22 mouse cellular contexts compared by ENCODE assay signal in genomic region chr2:27114169-27114568, GRCm38 (mm10). TPM values are rescaled to one million over a fixed set of nuclear protein-coding genes. Genes with fewer than 3 reads are reported as not detected.
A peak's percentile ranks its signal among the peaks of the same experiment; 100 is the strongest.
DNase-seq lines count a peak whose midpoint lies in the region; ATAC-seq and TF ChIP-seq lines count a peak whose summit lies in the region.
"Had no signal": no experiment of that assay in that cellular context is flagged by ENCODE, and none has a peak within 500 bp of the region (broad histone marks: within the 10 kb centered on the region; RNA-seq: fewer than 3 reads in every experiment).

No protein-coding gene starts in this region.

- 90% methylated on average over 10 of the region's 10 CpGs for WGBS in limb, embryonic 12.5 days
- 91% methylated on average over 10 of the region's 10 CpGs for WGBS in limb, embryonic 10.5 days
- WGBS in lung, embryonic 14.5 days: 81% methylated on average over 10 of the region's 10 CpGs
- WGBS in lung, postnatal 0 days: 79% methylated on average over 10 of the region's 10 CpGs
- 92% methylated on average over 10 of the region's 10 CpGs for WGBS in midbrain, embryonic 11.5 days
- 88% methylated on average over 10 of the region's 10 CpGs for WGBS in midbrain, embryonic 14.5 days

- H3K27ac ChIP-seq in limb, embryonic 12.5 days: 0 out of 2 replicates have a peak overlapping the region, but pooled peaks have one; percentile 31
- no peak overlapping the region for H3K27ac ChIP-seq in limb, embryonic 10.5 days
- no peak overlapping the region for H3K27ac ChIP-seq in lung, embryonic 14.5 days (ENCODE audit: low read depth)
- H3K27ac ChIP-seq in lung, postnatal 0 days (ENCODE audit: low read length): no peak overlapping the region
- H3K27ac ChIP-seq in midbrain, embryonic 11.5 days (ENCODE audit: low read depth, low read length): no peak overlapping the region
- no peak overlapping the region for H3K27ac ChIP-seq in midbrain, embryonic 14.5 days (replicated peaks; ENCODE audit: low read depth, low read length)

- peaks cover 2% of the 10 kb centered on the region; the same call in 1 of the 2 replicates for H3K36me3 ChIP-seq in limb, embryonic 12.5 days
- H3K36me3 ChIP-seq in limb, embryonic 10.5 days: no peaks in the 10 kb centered on the region
- H3K36me3 ChIP-seq in lung, embryonic 14.5 days (ENCODE audit: insufficient read depth): no peaks in the 10 kb centered on the region
- H3K36me3 ChIP-seq in lung, postnatal 0 days (ENCODE audit: insufficient read depth, low read length): no peaks in the 10 kb centered on the region
- no peaks in the 10 kb centered on the region for H3K36me3 ChIP-seq in midbrain, embryonic 11.5 days (ENCODE audit: control insufficient read depth, insufficient read depth, low read length)
- no peaks in the 10 kb centered on the region for H3K36me3 ChIP-seq in midbrain, embryonic 14.5 days (ENCODE audit: control insufficient read depth, insufficient read depth, low read length)
- H3K36me3 ChIP-seq: G1E had no signal

- TF ChIP-seq CTCF in lung, embryonic 14.5 days (IDR thresholded peaks at IDR 0.05; ENCODE audit: low read depth): no peak
- TF ChIP-seq CTCF in lung, postnatal 0 days (IDR thresholded peaks at IDR 0.05): no peak

- H3K4me2 ChIP-seq in limb, embryonic 12.5 days: no peak overlapping the region
- no peak overlapping the region for H3K4me2 ChIP-seq in lung, embryonic 14.5 days
- no peak overlapping the region for H3K4me2 ChIP-seq in lung, postnatal 0 days (replicated peaks; ENCODE audit: low read depth, low read length)
- no peak overlapping the region for H3K4me2 ChIP-seq in midbrain, embryonic 11.5 days
- no peak overlapping the region for H3K4me2 ChIP-seq in midbrain, embryonic 14.5 days (ENCODE audit: low read length)

- TF ChIP-seq EP300 in lung, postnatal 0 days (IDR thresholded peaks at IDR 0.05): no peak

- H3K4me3 ChIP-seq in limb, embryonic 12.5 days (replicated peaks): no peak overlapping the region
- H3K4me3 ChIP-seq in limb, embryonic 10.5 days: no peak overlapping the region
- no peak overlapping the region for H3K4me3 ChIP-seq in lung, embryonic 14.5 days (ENCODE audit: low read depth, low read length)
- H3K4me3 ChIP-seq in lung, postnatal 0 days (ENCODE audit: low read depth, low read length): no peak overlapping the region
- H3K4me3 ChIP-seq in midbrain, embryonic 11.5 days (ENCODE audit: low read depth, low read length): no peak overlapping the region
- no peak overlapping the region for H3K4me3 ChIP-seq in midbrain, embryonic 14.5 days (replicated peaks; ENCODE audit: low read depth, low read length)

- H3K27me3 ChIP-seq in limb, embryonic 12.5 days: peaks cover 6% of the 10 kb centered on the region
- H3K27me3 ChIP-seq in limb, embryonic 10.5 days (ENCODE audit: low read depth, poor library complexity, severe bottlenecking): peaks cover 8% of the 10 kb centered on the region; the same call in 1 of the 2 replicates
- no peaks in the 10 kb centered on the region for H3K27me3 ChIP-seq in lung, embryonic 14.5 days (ENCODE audit: insufficient read depth, low read length)
- no peaks in the 10 kb centered on the region for H3K27me3 ChIP-seq in lung, postnatal 0 days (replicated peaks; ENCODE audit: insufficient read depth, low read length)
- no peaks in the 10 kb centered on the region for H3K27me3 ChIP-seq in midbrain, embryonic 11.5 days (ENCODE audit: control insufficient read depth, insufficient read depth, low read length)
- H3K27me3 ChIP-seq in midbrain, embryonic 14.5 days (ENCODE audit: control insufficient read depth, insufficient read depth, low read length): no peaks in the 10 kb centered on the region

- no peak for ATAC-seq in limb, embryonic 12.5 days (ENCODE audit: insufficient number of reproducible peaks, insufficient read depth, low FRiP score, low TSS enrichment, low read depth)
- ATAC-seq in lung, embryonic 14.5 days (ENCODE audit: insufficient read depth): peak; percentile 56; the same call in 1 of the 2 replicates
- ATAC-seq in lung, postnatal 0 days: 0 out of 2 replicates have a peak, but pooled peaks have one; percentile 13
- ATAC-seq in midbrain, embryonic 11.5 days (ENCODE audit: low FRiP score): no peak
- no peak for ATAC-seq in midbrain, embryonic 14.5 days (ENCODE audit: low FRiP score, low TSS enrichment)
- ATAC-seq: activated CD4-positive, CD25-positive, alpha-beta regulatory T cell, adult 4 months; CD4-positive, CD25-positive, alpha-beta regulatory T cell, adult 4 months; Patski had no signal

- no peaks in the 10 kb centered on the region for H3K9me3 ChIP-seq in limb, embryonic 12.5 days
- H3K9me3 ChIP-seq in limb, embryonic 10.5 days (replicated peaks): no peaks in the 10 kb centered on the region
- H3K9me3 ChIP-seq in lung, embryonic 14.5 days (ENCODE audit: low read depth, low read length): no peaks in the 10 kb centered on the region
- H3K9me3 ChIP-seq in lung, postnatal 0 days (ENCODE audit: low read length): no peaks in the 10 kb centered on the region
- H3K9me3 ChIP-seq in midbrain, embryonic 11.5 days (ENCODE audit: control insufficient read depth, low read length): no peaks in the 10 kb centered on the region
- no peaks in the 10 kb centered on the region for H3K9me3 ChIP-seq in midbrain, embryonic 14.5 days (ENCODE audit: control insufficient read depth, low read length)
- H3K9me3 ChIP-seq: G1E had no signal

- H3K9ac ChIP-seq in limb, embryonic 12.5 days (replicated peaks): no peak overlapping the region; the same call in 1 of the 2 replicates
- H3K9ac ChIP-seq in lung, embryonic 14.5 days: no peak overlapping the region
- H3K9ac ChIP-seq in lung, postnatal 0 days (replicated peaks; ENCODE audit: low read depth): no peak overlapping the region
- H3K9ac ChIP-seq in midbrain, embryonic 11.5 days (ENCODE audit: low read length): no peak overlapping the region
- no peak overlapping the region for H3K9ac ChIP-seq in midbrain, embryonic 14.5 days (replicated peaks; ENCODE audit: low read length)

- peaks cover 30% of the 10 kb centered on the region for H3K4me1 ChIP-seq in limb, embryonic 12.5 days (replicated peaks)
- H3K4me1 ChIP-seq in limb, embryonic 10.5 days: peaks cover 41% of the 10 kb centered on the region
- peaks cover 4% of the 10 kb centered on the region; the same call in 1 of the 2 replicates for H3K4me1 ChIP-seq in lung, embryonic 14.5 days (ENCODE audit: insufficient read depth)
- no peaks in the 10 kb centered on the region for H3K4me1 ChIP-seq in lung, postnatal 0 days (ENCODE audit: insufficient read depth, low read depth, low read length)
- no peaks in the 10 kb centered on the region for H3K4me1 ChIP-seq in midbrain, embryonic 11.5 days (ENCODE audit: control insufficient read depth, insufficient read depth, low read length)
- H3K4me1 ChIP-seq in midbrain, embryonic 14.5 days (ENCODE audit: control insufficient read depth, insufficient read depth, low read length): no peaks in the 10 kb centered on the region

- no peak for DNase-seq in limb, embryonic 10.5 days (ENCODE audit: low spot score)
- DNase-seq in lung, embryonic 14.5 days: peak; percentile 59
- no peak for DNase-seq in lung, adult 18-20 months
- no peak for DNase-seq in lung, postnatal 0 days (ENCODE audit: low spot score)
- DNase-seq in lung, postnatal 25 days (ENCODE audit: low spot score): no peak
- DNase-seq in midbrain, embryonic 11.5 days (ENCODE audit: low spot score, missing footprints): peak; percentile 14
- DNase-seq in midbrain, embryonic 14.5 days: no peak
- DNase-seq: adrenal gland, adult 2 months; adrenal gland, adult 8-10 months; adrenal gland, postnatal 10 days; adrenal gland, postnatal 14 days; adrenal gland, postnatal 25 days; adrenal gland, postnatal 36 days; B cell, adult 2 months; cerebellum, adult 11 months; cerebellum, adult 11-12 months had no signal

RNA-seq across cellular contexts. Expression of gene Fam163b, which starts 28.1 kb away (rescaled TPM):
- 0.52 and 0.75 TPM in 2 replicates for polyA plus RNA-seq in limb, embryonic 12.5 days (2016; fragmentation: Nextera tagmentation; extraction: Ambion mirVana)
- 0.48 and 0.79 TPM in 2 replicates for polyA plus RNA-seq in limb, embryonic 10.5 days (2016; fragmentation: Nextera tagmentation; extraction: Ambion mirVana)
- polyA plus RNA-seq in lung, embryonic 14.5 days (2014; fragmentation: Nextera tagmentation; extraction: Ambion mirVana): 0.61 and 0.70 TPM in 2 replicates
- 0.26 and 0.43 TPM in 2 replicates for polyA plus RNA-seq in lung, postnatal 0 days (2015; fragmentation: Nextera tagmentation; extraction: Ambion mirVana)
- polyA plus RNA-seq in midbrain, embryonic 11.5 days (2014; fragmentation: Nextera tagmentation; extraction: Ambion mirVana): 0.10 and 0.15 TPM in 2 replicates
- polyA plus RNA-seq in midbrain, embryonic 14.5 days (2014; fragmentation: Nextera tagmentation; extraction: Ambion mirVana): 2.8 and 4.2 TPM in 2 replicates
- polyA plus RNA-seq: activated CD4-positive, CD25-positive, alpha-beta regulatory T cell, adult 4 months; C2C12; CD4-positive, CD25-positive, alpha-beta regulatory T cell, adult 4 months; G1E; Patski had no signal

RNA-seq across cellular contexts. Expression of gene Adamtsl2, which starts 35.0 kb away (rescaled TPM):
- polyA plus RNA-seq in limb, embryonic 12.5 days (2016; fragmentation: Nextera tagmentation; extraction: Ambion mirVana): 11.8 and 12.3 TPM in 2 replicates
- 3.5 and 9.1 TPM in 2 replicates for polyA plus RNA-seq in limb, embryonic 10.5 days (2016; fragmentation: Nextera tagmentation; extraction: Ambion mirVana)
- 19.2 and 21.0 TPM in 2 replicates for polyA plus RNA-seq in lung, embryonic 14.5 days (2014; fragmentation: Nextera tagmentation; extraction: Ambion mirVana)
- polyA plus RNA-seq in lung, postnatal 0 days (2015; fragmentation: Nextera tagmentation; extraction: Ambion mirVana): 50.6 and 52.3 TPM in 2 replicates
- 3.9 and 5.9 TPM in 2 replicates for polyA plus RNA-seq in midbrain, embryonic 11.5 days (2014; fragmentation: Nextera tagmentation; extraction: Ambion mirVana)
- polyA plus RNA-seq in midbrain, embryonic 14.5 days (2014; fragmentation: Nextera tagmentation; extraction: Ambion mirVana): 7.1 and 7.6 TPM in 2 replicates
- polyA plus RNA-seq: activated CD4-positive, CD25-positive, alpha-beta regulatory T cell, adult 4 months; G1E had no signal

RNA-seq across cellular contexts. Expression of gene Mymk, which starts 42.2 kb away (rescaled TPM):
- 16.9 and 24.6 TPM in 2 replicates for polyA plus RNA-seq in limb, embryonic 12.5 days (2016; fragmentation: Nextera tagmentation; extraction: Ambion mirVana)
- polyA plus RNA-seq in limb, embryonic 10.5 days (2016; fragmentation: Nextera tagmentation; extraction: Ambion mirVana): 0.16 and 1.5 TPM in 2 replicates
- 0.17 and 0.18 TPM in 2 replicates for polyA plus RNA-seq in lung, embryonic 14.5 days (2014; fragmentation: Nextera tagmentation; extraction: Ambion mirVana)
- 0.36 and 0.76 TPM in 2 replicates for polyA plus RNA-seq in lung, postnatal 0 days (2015; fragmentation: Nextera tagmentation; extraction: Ambion mirVana)
- polyA plus RNA-seq in midbrain, embryonic 11.5 days (2014; fragmentation: Nextera tagmentation; extraction: Ambion mirVana): not detected in 2 replicates
- polyA plus RNA-seq in midbrain, embryonic 14.5 days (2014; fragmentation: Nextera tagmentation; extraction: Ambion mirVana): not detected in 2 replicates
- polyA plus RNA-seq: activated CD4-positive, CD25-positive, alpha-beta regulatory T cell, adult 4 months; CD4-positive, CD25-positive, alpha-beta regulatory T cell, adult 4 months; G1E had no signal

RNA-seq across cellular contexts. Expression of gene Dbh, which starts 50.9 kb away (rescaled TPM):
- 0.10 and 0.25 TPM in 2 replicates for polyA plus RNA-seq in limb, embryonic 12.5 days (2016; fragmentation: Nextera tagmentation; extraction: Ambion mirVana)
- not detected in 2 replicates for polyA plus RNA-seq in limb, embryonic 10.5 days (2016; fragmentation: Nextera tagmentation; extraction: Ambion mirVana)
- 0.20 and 0.75 TPM in 2 replicates for polyA plus RNA-seq in lung, embryonic 14.5 days (2014; fragmentation: Nextera tagmentation; extraction: Ambion mirVana)
- 0.17 and 0.37 TPM in 2 replicates for polyA plus RNA-seq in lung, postnatal 0 days (2015; fragmentation: Nextera tagmentation; extraction: Ambion mirVana)
- polyA plus RNA-seq in midbrain, embryonic 11.5 days (2014; fragmentation: Nextera tagmentation; extraction: Ambion mirVana): 0.48 TPM in 1 of 2 replicates, not detected in the other
- 2.7 and 5.5 TPM in 2 replicates for polyA plus RNA-seq in midbrain, embryonic 14.5 days (2014; fragmentation: Nextera tagmentation; extraction: Ambion mirVana)
- polyA plus RNA-seq: activated CD4-positive, CD25-positive, alpha-beta regulatory T cell, adult 4 months; CD4-positive, CD25-positive, alpha-beta regulatory T cell, adult 4 months; G1E; Patski had no signal

Comparison
In these comparisons a context has a peak if more than half of its experiments do, and no peak if none do; other contexts are left out.
1. DNase-seq: peak in lung, embryonic 14.5 days (single experiment) and midbrain, embryonic 11.5 days (single experiment); none in limb, embryonic 10.5 days (single experiment), lung, adult 18-20 months (0 of 2), lung, postnatal 0 days (single experiment), lung, postnatal 25 days (single experiment) and midbrain, embryonic 14.5 days (single experiment).
2. ATAC-seq: peak in lung, embryonic 14.5 days (single experiment) and lung, postnatal 0 days (single experiment); none in limb, embryonic 12.5 days (single experiment), midbrain, embryonic 11.5 days (single experiment) and midbrain, embryonic 14.5 days (single experiment).